Comparison of ENCODE assay signal across 17 mouse cellular contexts in genomic region chr4:45411181-45411790, GRCm38 (mm10). TPM values are rescaled to one million over a fixed set of nuclear protein-coding genes. Genes with fewer than 3 reads are reported as not detected.
DNase-seq lines count a peak whose midpoint lies in the region; ATAC-seq and TF ChIP-seq lines count a peak whose summit lies in the region.
"Had no signal": no experiment of that assay in that cellular context is flagged by ENCODE, and none has a peak within 500 bp of the region (broad histone marks: within the 10 kb centered on the region; RNA-seq: fewer than 3 reads in every experiment).

No protein-coding gene starts in this region.

- H3K27ac ChIP-seq in liver, adult 2 months (replicated peaks; ENCODE audit: insufficient read depth, low read depth, low read length) = peak overlapping the region; percentile 81
- H3K27ac ChIP-seq in liver, embryonic 11.5 days (ENCODE audit: low read depth, low read length) = no peak overlapping the region
- no peak overlapping the region for H3K27ac ChIP-seq in midbrain, embryonic 11.5 days (ENCODE audit: low read depth, low read length)
- H3K27ac ChIP-seq in midbrain, embryonic 13.5 days = no peak overlapping the region
- H3K27ac ChIP-seq: embryonic facial prominence, embryonic 10.5 days; embryonic facial prominence, embryonic 12.5 days; forebrain, embryonic 13.5 days; forebrain, embryonic 15.5 days had no signal

- TF ChIP-seq CTCF in liver, adult 2 months (IDR thresholded peaks at IDR 0.05; ENCODE audit: low read depth, low read length) = no peak

- H3K4me2 ChIP-seq in liver, embryonic 11.5 days = no peak overlapping the region
- no peak overlapping the region for H3K4me2 ChIP-seq in midbrain, embryonic 11.5 days
- H3K4me2 ChIP-seq in midbrain, embryonic 13.5 days (replicated peaks) = no peak overlapping the region
- H3K4me2 ChIP-seq: embryonic facial prominence, embryonic 12.5 days; forebrain, embryonic 13.5 days; forebrain, embryonic 15.5 days had no signal

- no peaks in the 10 kb centered on the region for H3K36me3 ChIP-seq in liver, adult 2 months (ENCODE audit: control insufficient read depth, insufficient read depth, low read length)
- H3K36me3 ChIP-seq in liver, embryonic 11.5 days (ENCODE audit: control insufficient read depth, insufficient read depth, low read length) = no peaks in the 10 kb centered on the region
- no peaks in the 10 kb centered on the region for H3K36me3 ChIP-seq in midbrain, embryonic 11.5 days (ENCODE audit: control insufficient read depth, insufficient read depth, low read length)
- H3K36me3 ChIP-seq in midbrain, embryonic 13.5 days = no peaks in the 10 kb centered on the region
- H3K36me3 ChIP-seq: embryonic facial prominence, embryonic 10.5 days; embryonic facial prominence, embryonic 12.5 days; forebrain, embryonic 15.5 days had no signal

- no peak overlapping the region for H3K9ac ChIP-seq in liver, adult 2 months (ENCODE audit: low read depth, low read length)
- H3K9ac ChIP-seq in liver, embryonic 11.5 days (ENCODE audit: low read depth, low read length) = no peak overlapping the region
- H3K9ac ChIP-seq in midbrain, embryonic 11.5 days (ENCODE audit: low read length) = no peak overlapping the region
- H3K9ac ChIP-seq in midbrain, embryonic 13.5 days (replicated peaks) = no peak overlapping the region
- H3K9ac ChIP-seq: embryonic facial prominence, embryonic 12.5 days; forebrain, embryonic 13.5 days; forebrain, embryonic 15.5 days; forebrain, postnatal 0 days had no signal

- no peak overlapping the region for H3K4me3 ChIP-seq in liver, adult 2 months (ENCODE audit: insufficient read depth, low read depth, low read length)
- H3K4me3 ChIP-seq in liver, embryonic 11.5 days (ENCODE audit: low read depth, low read length) = no peak overlapping the region
- H3K4me3 ChIP-seq in midbrain, embryonic 11.5 days (ENCODE audit: low read depth, low read length) = no peak overlapping the region
- no peak overlapping the region for H3K4me3 ChIP-seq in midbrain, embryonic 13.5 days (replicated peaks)
- H3K4me3 ChIP-seq: embryonic facial prominence, embryonic 10.5 days; embryonic facial prominence, embryonic 12.5 days; forebrain, embryonic 13.5 days; forebrain, embryonic 15.5 days had no signal

- TF ChIP-seq POLR2A in liver, adult 2 months (IDR thresholded peaks at IDR 0.05; ENCODE audit: extremely low read depth, insufficient read depth, low read length) = no peak

- no peaks in the 10 kb centered on the region for H3K9me3 ChIP-seq in liver, embryonic 11.5 days (ENCODE audit: control insufficient read depth, low read length)
- no peaks in the 10 kb centered on the region for H3K9me3 ChIP-seq in midbrain, embryonic 11.5 days (ENCODE audit: control insufficient read depth, low read length)
- no peaks in the 10 kb centered on the region for H3K9me3 ChIP-seq in midbrain, embryonic 13.5 days
- H3K9me3 ChIP-seq: embryonic facial prominence, embryonic 10.5 days; embryonic facial prominence, embryonic 12.5 days; forebrain, embryonic 13.5 days; forebrain, embryonic 15.5 days had no signal

- H3K27me3 ChIP-seq in liver, adult 2 months (ENCODE audit: control insufficient read depth, insufficient read depth, low read length) = no peaks in the 10 kb centered on the region
- peaks cover 22% of the 10 kb centered on the region for H3K27me3 ChIP-seq in liver, embryonic 11.5 days (replicated peaks; ENCODE audit: control insufficient read depth, insufficient read depth, low read length)
- no peaks in the 10 kb centered on the region; the same call in none of the 2 replicates for H3K27me3 ChIP-seq in midbrain, embryonic 11.5 days (ENCODE audit: control insufficient read depth, insufficient read depth, low read length)
- H3K27me3 ChIP-seq in midbrain, embryonic 13.5 days = peaks cover 24% of the 10 kb centered on the region
- H3K27me3 ChIP-seq: embryonic facial prominence, embryonic 12.5 days; forebrain, embryonic 13.5 days; forebrain, embryonic 15.5 days had no signal

- intact Hi-C loops in heart, postnatal 36 days (cut with DNase I) = no loop called here

- H3K4me1 ChIP-seq in liver, adult 2 months (ENCODE audit: control insufficient read depth, insufficient read depth, low read length) = peaks cover 30% of the 10 kb centered on the region
- H3K4me1 ChIP-seq in liver, embryonic 11.5 days (replicated peaks; ENCODE audit: control insufficient read depth, insufficient read depth, low read length) = peaks cover 6% of the 10 kb centered on the region
- peaks cover 9% of the 10 kb centered on the region; the same call in 1 of the 2 replicates for H3K4me1 ChIP-seq in midbrain, embryonic 11.5 days (ENCODE audit: control insufficient read depth, insufficient read depth, low read length)
- H3K4me1 ChIP-seq in midbrain, embryonic 13.5 days (replicated peaks) = peaks cover 22% of the 10 kb centered on the region

- peaks cover 4% of the 10 kb centered on the region; the same call in 1 of the 2 replicates for H3K79me2 ChIP-seq in liver, adult 2 months (ENCODE audit: control insufficient read depth, insufficient read depth, low read length)

- no peak for ATAC-seq in liver, embryonic 11.5 days (replicated peaks; ENCODE audit: low FRiP score)
- no peak for ATAC-seq in midbrain, embryonic 11.5 days (ENCODE audit: low FRiP score)
- ATAC-seq in midbrain, embryonic 13.5 days = no peak
- ATAC-seq: forebrain, embryonic 13.5 days; forebrain, embryonic 15.5 days; forebrain, postnatal 0 days had no signal

- 25% methylated on average over 8 of the region's 8 CpGs for WGBS in liver, adult 2 months
- 80% methylated on average over 8 of the region's 8 CpGs for WGBS in liver, embryonic 11.5 days
- WGBS in midbrain, embryonic 11.5 days = 83% methylated on average over 8 of the region's 8 CpGs
- 88% methylated on average over 8 of the region's 8 CpGs for WGBS in midbrain, embryonic 13.5 days

- DNase-seq in liver, adult 2 months (ENCODE audit: extremely low read depth, low read depth, low spot score) = peak; percentile 91
- no peak for DNase-seq in liver, embryonic 11.5 days (ENCODE audit: low spot score)
- peak; percentile 69 for DNase-seq in midbrain, embryonic 11.5 days (ENCODE audit: low spot score, missing footprints)
- no peak for DNase-seq in heart, postnatal 36 days
- DNase-seq: adrenal gland, adult 8-10 months; adrenal gland, postnatal 25 days; cerebellum, adult 11-12 months; cerebellum, adult 2 months; cerebellum, adult 9-10 months; cerebellum, postnatal 10 days; cerebellum, postnatal 25 days; forebrain, postnatal 0 days had no signal

RNA-seq across cellular contexts. Expression of gene Slc25a51, which starts 2.7 kb away (rescaled TPM):
- total RNA-seq in liver, adult 2 months (2014; rRNA removed) = 47.5 and 70.3 TPM in 2 replicates
- polyA plus RNA-seq in liver, adult 2 months (2012; rRNA removed) = 52.9 and 56.4 TPM in 2 replicates
- 81.6 and 83.1 TPM in 2 replicates for polyA plus RNA-seq in liver, embryonic 11.5 days (2014; fragmentation: Nextera tagmentation; extraction: Ambion mirVana)
- 63.4 and 78.6 TPM in 2 replicates for polyA plus RNA-seq in midbrain, embryonic 11.5 days (2014; fragmentation: Nextera tagmentation; extraction: Ambion mirVana)
- 73.7 and 76.5 TPM in 2 replicates for polyA plus RNA-seq in midbrain, embryonic 13.5 days (2015; fragmentation: Nextera tagmentation; extraction: Ambion mirVana)
- 100 to 1,000 TPM; 107 to 111 TPM for total RNA-seq in heart, postnatal 36 days (2021)

Comparison
In these comparisons a context has a peak if more than half of its experiments do, and no peak if none do; other contexts are left out.
1. DNase-seq: peak in liver, adult 2 months (single experiment) and midbrain, embryonic 11.5 days (single experiment); none in liver, embryonic 11.5 days (single experiment) and heart, postnatal 36 days (0 of 2).